Mouse (Mus musculus) megakaryocyte, embryonic 14.5 days (primary cell): Measurements from ENCODE around the gene Nus1.

Experiments used
- FLI1 ChIP-seq: IDR thresholded peaks from 2 replicates; pipeline ENCODE4 v1.6.1; 2012; ENCODE audit warnings: low read length, inconsistent platforms, mixed read lengths
- GATA1 ChIP-seq: IDR thresholded peaks from 3 replicates; pipeline ENCODE4 v1.6.1; 2012; ENCODE audit warnings: mixed read lengths, low read length, inconsistent platforms, borderline replicate concordance

DNA sequence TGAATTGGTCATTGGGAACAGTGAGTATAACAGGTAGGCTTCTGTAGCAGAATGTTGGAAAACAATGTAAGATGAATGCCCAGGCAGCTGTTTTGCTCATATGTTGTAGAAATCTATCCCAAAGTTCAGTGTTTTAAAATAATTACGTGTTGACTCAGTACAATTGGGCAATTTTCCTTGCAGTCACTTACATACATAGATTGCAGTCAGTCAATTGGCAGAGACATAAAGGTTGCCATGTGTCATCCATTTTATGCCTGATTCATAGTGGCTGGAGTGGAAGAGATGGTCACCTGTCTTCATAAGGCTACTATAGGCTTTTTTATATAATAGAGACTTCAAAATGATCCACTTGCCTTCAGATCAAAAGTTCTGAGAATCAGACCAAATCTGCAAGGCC, 3.2 kb downstream of the Nus1 start:
- TF ChIP-seq GATA1, result no peak
- TF ChIP-seq FLI1, result no peak
